Mouse (Mus musculus): Measurements from ENCODE around the gene Nos2. TPM values are rescaled to one million over a fixed set of nuclear protein-coding genes. Genes with fewer than 3 reads are reported as not detected.

Nos2 gene
- polyA plus RNA-seq, 1 experiment, result 3.0 TPM

DNA sequence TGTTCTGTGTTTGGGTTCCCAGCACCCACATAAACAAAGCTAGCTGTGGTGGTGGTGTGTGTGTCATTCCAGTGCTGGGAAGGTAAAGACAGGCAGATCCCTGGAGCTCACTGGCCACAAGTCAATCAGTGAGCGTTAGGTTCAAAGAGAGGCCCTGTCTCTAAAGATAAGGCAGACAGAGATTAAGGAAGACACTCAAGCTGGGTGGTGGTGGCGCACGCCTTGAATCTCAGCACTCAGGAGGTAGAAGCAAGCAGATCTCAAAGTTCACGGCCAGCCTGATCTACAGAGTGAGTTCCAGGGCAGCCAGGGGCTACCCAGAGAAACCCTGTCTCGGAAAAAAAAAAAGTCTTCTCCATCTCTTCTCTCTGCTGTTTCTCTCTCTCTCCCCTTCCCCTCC, 40.6 kb downstream of the Nos2 start:
- TF ChIP-seq POLR2A (IDR thresholded peaks at IDR 0.05; ENCODE audit: insufficient read depth, low read length) (no peak), CTCF (IDR thresholded peaks at IDR 0.05; ENCODE audit: low read depth, low read length) (no peak), EP300 (IDR thresholded peaks at IDR 0.05; ENCODE audit: insufficient read depth, low read depth, low read length) (no peak)
- Histone ChIP-seq H3K4me1 (ENCODE audit: control insufficient read depth, insufficient read depth, low read length) (no peaks in the 10 kb centered on the region), H3K4me3 (ENCODE audit: low read depth, low read length) (no peak overlapping the region), H3K9me3 (replicated peaks; ENCODE audit: control insufficient read depth, insufficient read depth, low read length, poor library complexity, severe bottlenecking) (no peaks in the 10 kb centered on the region), H3K27me3 (ENCODE audit: control insufficient read depth, insufficient read depth, low read length, poor library complexity, severe bottlenecking) (no peaks in the 10 kb centered on the region), H3K9ac (ENCODE audit: low read depth, poor library complexity, severe bottlenecking) (no peak overlapping the region), H3K36me3 (ENCODE audit: control insufficient read depth, insufficient read depth, low read length, poor library complexity, severe bottlenecking) (no peaks in the 10 kb centered on the region), H3K27ac (ENCODE audit: insufficient read depth, low read length) (no peak overlapping the region)

DNA sequence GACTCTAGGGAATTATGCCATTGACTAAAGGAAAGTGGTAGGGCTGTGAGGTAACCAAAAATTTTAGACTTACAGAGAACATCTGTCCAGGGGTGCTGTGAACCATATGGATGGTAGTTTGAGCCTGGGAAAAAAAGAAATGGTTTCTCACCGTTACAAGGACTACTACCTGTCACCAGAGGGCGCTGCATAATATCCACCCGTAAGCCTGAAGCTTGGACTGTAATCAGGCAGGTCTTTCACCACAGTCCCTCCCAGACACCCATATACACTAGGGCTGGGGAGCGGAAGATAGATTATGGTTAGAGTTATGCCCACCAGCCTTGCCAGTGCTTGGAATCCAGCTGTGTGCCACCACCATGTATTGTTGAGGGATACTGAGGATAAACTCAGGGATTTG, 46.8 kb downstream of the Nos2 start:
- Histone ChIP-seq H3K36me3 (ENCODE audit: control insufficient read depth, insufficient read depth, low read length, poor library complexity, severe bottlenecking) (no peaks in the 10 kb centered on the region), H3K27me3 (ENCODE audit: control insufficient read depth, insufficient read depth, low read length, poor library complexity, severe bottlenecking) (no peaks in the 10 kb centered on the region), H3K9me3 (replicated peaks; ENCODE audit: control insufficient read depth, insufficient read depth, low read length, poor library complexity, severe bottlenecking) (no peaks in the 10 kb centered on the region), H3K27ac (ENCODE audit: insufficient read depth, low read length) (no peak overlapping the region), H3K4me1 (ENCODE audit: control insufficient read depth, insufficient read depth, low read length) (peaks cover 6% of the 10 kb centered on the region), H3K9ac (ENCODE audit: low read depth, poor library complexity, severe bottlenecking) (no peak overlapping the region), H3K4me3 (ENCODE audit: low read depth, low read length) (no peak overlapping the region)
- TF ChIP-seq EP300 (IDR thresholded peaks at IDR 0.05; ENCODE audit: insufficient read depth, low read depth, low read length), result no peak
- no peak for TF ChIP-seq POLR2A (IDR thresholded peaks at IDR 0.05; ENCODE audit: insufficient read depth, low read length)
- peak; percentile 57 for TF ChIP-seq CTCF (IDR thresholded peaks at IDR 0.05; ENCODE audit: low read depth, low read length)

GRCm38 (mm10) chr11:78968121-78968520, 47.5 kb downstream of the Nos2 start:
- no peak overlapping the region for H3K4me3 ChIP-seq (ENCODE audit: low read depth, low read length)
- no peaks in the 10 kb centered on the region for H3K36me3 ChIP-seq (ENCODE audit: control insufficient read depth, insufficient read depth, low read length, poor library complexity, severe bottlenecking)
- H3K27me3 ChIP-seq (ENCODE audit: control insufficient read depth, insufficient read depth, low read length, poor library complexity, severe bottlenecking), result no peaks in the 10 kb centered on the region
- H3K9ac ChIP-seq (ENCODE audit: low read depth, poor library complexity, severe bottlenecking), result no peak overlapping the region
- H3K27ac ChIP-seq (ENCODE audit: insufficient read depth, low read length), result no peak overlapping the region
- no peaks in the 10 kb centered on the region for H3K9me3 ChIP-seq (replicated peaks; ENCODE audit: control insufficient read depth, insufficient read depth, low read length, poor library complexity, severe bottlenecking)
- TF ChIP-seq CTCF (IDR thresholded peaks at IDR 0.05; ENCODE audit: low read depth, low read length) (no peak), EP300 (IDR thresholded peaks at IDR 0.05; ENCODE audit: insufficient read depth, low read depth, low read length) (no peak), POLR2A (IDR thresholded peaks at IDR 0.05; ENCODE audit: insufficient read depth, low read length) (no peak)
- peaks cover 6% of the 10 kb centered on the region for H3K4me1 ChIP-seq (ENCODE audit: control insufficient read depth, insufficient read depth, low read length)

- H3K4me1 ChIP-seq (ENCODE audit: control insufficient read depth, insufficient read depth, low read length), result peaks cover 6% of the 10 kb centered on the region
- H3K4me3 ChIP-seq (ENCODE audit: low read depth, low read length), result no peak overlapping the region
- no peak overlapping the region for H3K9ac ChIP-seq (ENCODE audit: low read depth, poor library complexity, severe bottlenecking)
- H3K36me3 ChIP-seq (ENCODE audit: control insufficient read depth, insufficient read depth, low read length, poor library complexity, severe bottlenecking), result no peaks in the 10 kb centered on the region
- TF ChIP-seq CTCF (IDR thresholded peaks at IDR 0.05; ENCODE audit: low read depth, low read length) (no peak), EP300 (IDR thresholded peaks at IDR 0.05; ENCODE audit: insufficient read depth, low read depth, low read length) (no peak), POLR2A (IDR thresholded peaks at IDR 0.05; ENCODE audit: insufficient read depth, low read length) (no peak)
- no peaks in the 10 kb centered on the region for H3K9me3 ChIP-seq (replicated peaks; ENCODE audit: control insufficient read depth, insufficient read depth, low read length, poor library complexity, severe bottlenecking)
- no peak overlapping the region for H3K27ac ChIP-seq (ENCODE audit: insufficient read depth, low read length)
- H3K27me3 ChIP-seq (ENCODE audit: control insufficient read depth, insufficient read depth, low read length, poor library complexity, severe bottlenecking), result no peaks in the 10 kb centered on the region
Observed at GRCm38 (mm10) chr11:78971096-78971495, 50.5 kb downstream of the Nos2 start.

GRCm38 (mm10) chr11:78971746-78972145, 51.2 kb downstream of the Nos2 start:
- H3K4me1 ChIP-seq (ENCODE audit: control insufficient read depth, insufficient read depth, low read length), result peaks cover 6% of the 10 kb centered on the region
- no peak overlapping the region for H3K9ac ChIP-seq (ENCODE audit: low read depth, poor library complexity, severe bottlenecking)
- H3K27ac ChIP-seq (ENCODE audit: insufficient read depth, low read length), result no peak overlapping the region
- no peaks in the 10 kb centered on the region for H3K36me3 ChIP-seq (ENCODE audit: control insufficient read depth, insufficient read depth, low read length, poor library complexity, severe bottlenecking)
- H3K4me3 ChIP-seq (ENCODE audit: low read depth, low read length), result no peak overlapping the region
- no peak for TF ChIP-seq CTCF (IDR thresholded peaks at IDR 0.05; ENCODE audit: low read depth, low read length)
- TF ChIP-seq EP300 (IDR thresholded peaks at IDR 0.05; ENCODE audit: insufficient read depth, low read depth, low read length), result no peak
- no peak for TF ChIP-seq POLR2A (IDR thresholded peaks at IDR 0.05; ENCODE audit: insufficient read depth, low read length)
- no peaks in the 10 kb centered on the region for H3K27me3 ChIP-seq (ENCODE audit: control insufficient read depth, insufficient read depth, low read length, poor library complexity, severe bottlenecking)
- no peaks in the 10 kb centered on the region for H3K9me3 ChIP-seq (replicated peaks; ENCODE audit: control insufficient read depth, insufficient read depth, low read length, poor library complexity, severe bottlenecking)

- peaks cover 6% of the 10 kb centered on the region for H3K4me1 ChIP-seq (ENCODE audit: control insufficient read depth, insufficient read depth, low read length)
- no peaks in the 10 kb centered on the region for H3K27me3 ChIP-seq (ENCODE audit: control insufficient read depth, insufficient read depth, low read length, poor library complexity, severe bottlenecking)
- no peaks in the 10 kb centered on the region for H3K9me3 ChIP-seq (replicated peaks; ENCODE audit: control insufficient read depth, insufficient read depth, low read length, poor library complexity, severe bottlenecking)
- no peaks in the 10 kb centered on the region for H3K36me3 ChIP-seq (ENCODE audit: control insufficient read depth, insufficient read depth, low read length, poor library complexity, severe bottlenecking)
- TF ChIP-seq EP300 (IDR thresholded peaks at IDR 0.05; ENCODE audit: insufficient read depth, low read depth, low read length), result no peak
- TF ChIP-seq POLR2A (IDR thresholded peaks at IDR 0.05; ENCODE audit: insufficient read depth, low read length), result no peak
- no peak for TF ChIP-seq CTCF (IDR thresholded peaks at IDR 0.05; ENCODE audit: low read depth, low read length)
- H3K9ac ChIP-seq (ENCODE audit: low read depth, poor library complexity, severe bottlenecking), result no peak overlapping the region
- H3K27ac ChIP-seq (ENCODE audit: insufficient read depth, low read length), result no peak overlapping the region
- H3K4me3 ChIP-seq (ENCODE audit: low read depth, low read length), result no peak overlapping the region
Observed at GRCm38 (mm10) chr11:78972328-78972727, 51.7 kb downstream of the Nos2 start.
